Mouse (Mus musculus): ENCODE measurements at regions not wholly inside any gene's neighbourhood (a gene's known extent, or its start where the extent isn't known, plus 50 kb on each side); places are given as distances from the start of the nearest gene placed in this dataset.

- no peaks in the 10 kb centered on the region for H3K9me3 ChIP-seq (replicated peaks; ENCODE audit: control insufficient read depth, low read length)
- H3K36me3 ChIP-seq (ENCODE audit: control insufficient read depth, insufficient read depth), result no peaks in the 10 kb centered on the region
- H3K9ac ChIP-seq (ENCODE audit: low read depth, low read length), result no peak overlapping the region
- no peaks in the 10 kb centered on the region for H3K27me3 ChIP-seq (ENCODE audit: control insufficient read depth, insufficient read depth, low read depth, low read length)
- WGBS (ENCODE audit: insufficient replicate concordance), result 51% methylated on average over 11 of the region's 11 CpGs
- H3K4me1 ChIP-seq (ENCODE audit: control insufficient read depth, low read depth, low read length), result no peaks in the 10 kb centered on the region
- H3K4me3 ChIP-seq (ENCODE audit: low read depth, low read length), result no peak overlapping the region
- no peak overlapping the region for H3K4me2 ChIP-seq (ENCODE audit: low read depth, low read length)
- no peak overlapping the region for H3K27ac ChIP-seq (ENCODE audit: low read length)
- ATAC-seq (ENCODE audit: low read depth), result no peak
These were observed 412.8 kb downstream of the Ptpru start for GRCm38 (mm10) chr4:131425311-131425710.

DNA sequence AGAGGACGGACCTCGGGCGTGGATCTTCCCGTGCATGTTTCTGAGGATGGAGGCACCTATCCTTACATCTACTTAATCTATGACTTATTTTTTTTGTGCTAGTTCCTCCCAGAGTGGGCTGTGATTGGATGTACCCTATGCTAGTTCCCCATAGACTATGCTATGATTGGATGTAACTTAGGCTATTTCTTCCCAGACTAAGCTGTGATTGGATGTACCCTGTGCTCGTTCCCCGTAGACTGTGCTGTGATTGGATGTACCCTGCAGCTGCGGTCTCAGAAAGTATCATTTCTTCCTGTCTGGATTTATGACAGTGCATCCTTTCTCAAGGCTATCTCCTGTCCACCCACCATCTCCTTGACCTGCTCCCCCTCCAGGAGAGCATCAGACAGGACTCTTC lies 410.2 kb downstream of the Ptpru start:
- H3K27ac ChIP-seq (ENCODE audit: low read length), result no peak overlapping the region
- H3K36me3 ChIP-seq (ENCODE audit: control insufficient read depth, insufficient read depth), result no peaks in the 10 kb centered on the region
- H3K4me1 ChIP-seq (ENCODE audit: control insufficient read depth, low read depth, low read length), result no peaks in the 10 kb centered on the region
- H3K9ac ChIP-seq (ENCODE audit: low read depth, low read length), result no peak overlapping the region
- ATAC-seq (ENCODE audit: low read depth), result no peak
- no peak overlapping the region for H3K4me2 ChIP-seq (ENCODE audit: low read depth, low read length)
- 77% methylated on average over 7 of the region's 7 CpGs for WGBS (ENCODE audit: insufficient replicate concordance)
- H3K9me3 ChIP-seq (replicated peaks; ENCODE audit: control insufficient read depth, low read length), result no peaks in the 10 kb centered on the region
- no peaks in the 10 kb centered on the region for H3K27me3 ChIP-seq (ENCODE audit: control insufficient read depth, insufficient read depth, low read depth, low read length)
- H3K4me3 ChIP-seq (ENCODE audit: low read depth, low read length), result no peak overlapping the region

DNA sequence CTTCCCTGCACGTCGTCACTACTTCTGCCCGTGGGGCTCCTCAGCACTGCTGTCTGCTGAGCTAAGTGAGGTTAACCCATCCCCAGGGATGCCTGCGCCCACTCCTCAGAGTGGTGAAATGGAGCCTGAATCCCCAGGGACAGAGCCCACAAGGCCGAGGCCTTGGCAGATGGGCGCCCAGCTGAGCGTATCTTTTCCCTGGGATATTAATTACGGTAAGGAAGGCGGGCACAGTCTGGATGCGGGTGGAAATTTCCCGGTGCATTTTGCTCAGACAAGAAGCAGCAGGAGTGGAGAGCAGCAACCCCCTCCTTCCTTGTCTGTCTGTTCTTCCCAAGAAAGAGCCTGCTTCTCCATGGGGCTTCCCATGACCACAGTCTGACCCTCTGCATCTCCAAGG lies 408.7 kb downstream of the Ptpru start:
- no peak for ATAC-seq (ENCODE audit: low read depth)
- no peak overlapping the region for H3K27ac ChIP-seq (ENCODE audit: low read length)
- H3K9ac ChIP-seq (ENCODE audit: low read depth, low read length), result no peak overlapping the region
- no peaks in the 10 kb centered on the region for H3K36me3 ChIP-seq (ENCODE audit: control insufficient read depth, insufficient read depth)
- H3K4me1 ChIP-seq (ENCODE audit: control insufficient read depth, low read depth, low read length), result no peaks in the 10 kb centered on the region
- WGBS (ENCODE audit: insufficient replicate concordance), result 72% methylated on average over 11 of the region's 11 CpGs
- no peaks in the 10 kb centered on the region for H3K9me3 ChIP-seq (replicated peaks; ENCODE audit: control insufficient read depth, low read length)
- H3K4me2 ChIP-seq (ENCODE audit: low read depth, low read length), result no peak overlapping the region
- no peaks in the 10 kb centered on the region for H3K27me3 ChIP-seq (ENCODE audit: control insufficient read depth, insufficient read depth, low read depth, low read length)
- no peak overlapping the region for H3K4me3 ChIP-seq (ENCODE audit: low read depth, low read length)

- Histone ChIP-seq H3K4me3 (ENCODE audit: low read depth, low read length) (no peak overlapping the region), H3K27me3 (ENCODE audit: control insufficient read depth, insufficient read depth, low read depth, low read length) (no peaks in the 10 kb centered on the region), H3K36me3 (ENCODE audit: control insufficient read depth, insufficient read depth) (no peaks in the 10 kb centered on the region), H3K9ac (ENCODE audit: low read depth, low read length) (no peak overlapping the region), H3K27ac (ENCODE audit: low read length) (no peak overlapping the region), H3K9me3 (replicated peaks; ENCODE audit: control insufficient read depth, low read length) (no peaks in the 10 kb centered on the region), H3K4me2 (ENCODE audit: low read depth, low read length) (no peak overlapping the region), H3K4me1 (ENCODE audit: control insufficient read depth, low read depth, low read length) (no peaks in the 10 kb centered on the region)
- no peak for ATAC-seq (ENCODE audit: low read depth)
- WGBS (ENCODE audit: insufficient replicate concordance), result 42% methylated on average over 1 of the region's 1 CpGs
These were observed 407.7 kb downstream of the Ptpru start for GRCm38 (mm10) chr4:131430420-131430819.

DNA sequence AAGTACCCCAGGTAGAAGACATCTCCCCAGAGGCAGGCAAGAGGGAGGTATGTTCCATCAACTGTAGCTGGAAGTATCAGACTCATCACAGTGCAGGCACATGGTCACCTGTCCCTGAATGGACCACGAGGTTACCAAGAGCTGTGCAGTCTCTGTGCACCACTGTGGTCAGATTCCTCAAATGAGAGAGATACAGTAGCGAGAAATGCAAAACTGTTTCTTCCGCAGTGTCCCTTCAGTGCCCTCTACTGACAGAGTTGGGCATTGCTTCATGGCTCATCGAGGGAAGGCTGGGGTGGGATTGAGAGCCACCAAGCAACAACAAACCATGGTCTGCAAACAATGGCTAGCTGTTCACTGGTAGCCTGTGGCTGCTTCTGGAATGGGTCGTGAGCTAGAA lies 406.9 kb downstream of the Ptpru start:
- Histone ChIP-seq H3K9ac (ENCODE audit: low read depth, low read length) (no peak overlapping the region), H3K4me3 (ENCODE audit: low read depth, low read length) (no peak overlapping the region), H3K4me1 (ENCODE audit: control insufficient read depth, low read depth, low read length) (no peaks in the 10 kb centered on the region), H3K27ac (ENCODE audit: low read length) (no peak overlapping the region), H3K9me3 (replicated peaks; ENCODE audit: control insufficient read depth, low read length) (no peaks in the 10 kb centered on the region), H3K27me3 (ENCODE audit: control insufficient read depth, insufficient read depth, low read depth, low read length) (no peaks in the 10 kb centered on the region), H3K4me2 (ENCODE audit: low read depth, low read length) (no peak overlapping the region), H3K36me3 (ENCODE audit: control insufficient read depth, insufficient read depth) (no peaks in the 10 kb centered on the region)
- 6% methylated on average over 5 of the region's 5 CpGs for WGBS (ENCODE audit: insufficient replicate concordance)
- no peak for ATAC-seq (ENCODE audit: low read depth)

DNA sequence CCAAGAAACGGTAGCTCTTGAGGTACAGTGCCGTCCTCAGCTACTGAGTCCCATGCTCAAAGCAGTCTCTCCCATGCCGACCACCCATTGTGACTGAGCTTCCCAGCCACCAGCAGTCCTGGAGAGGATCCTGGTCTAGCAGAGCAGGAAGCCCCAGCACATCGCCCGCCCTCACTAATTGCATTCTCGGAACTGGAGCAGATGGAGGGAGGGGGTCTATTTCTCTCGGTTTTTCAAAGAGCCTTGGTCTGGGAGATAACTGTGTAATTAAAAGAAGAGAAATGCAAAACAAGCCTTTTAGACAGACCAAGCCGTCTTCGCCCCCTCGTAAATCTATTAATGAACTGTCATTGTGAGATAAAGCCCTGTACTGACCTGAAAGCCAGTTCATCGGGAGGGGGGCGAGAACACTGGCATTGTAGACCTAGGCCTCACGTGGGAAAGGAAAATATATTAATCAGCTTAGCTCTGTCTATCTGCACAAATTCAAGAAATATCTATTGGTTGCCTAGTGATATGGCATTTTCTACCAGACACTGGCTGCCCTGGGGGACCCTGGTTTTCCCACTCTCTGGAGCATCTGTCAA lies 405.4 kb downstream of the Ptpru start:
- Histone ChIP-seq H3K4me3 (ENCODE audit: low read depth, low read length) (no peak overlapping the region), H3K36me3 (ENCODE audit: control insufficient read depth, insufficient read depth) (no peaks in the 10 kb centered on the region), H3K27me3 (ENCODE audit: control insufficient read depth, insufficient read depth, low read depth, low read length) (no peaks in the 10 kb centered on the region), H3K9me3 (replicated peaks; ENCODE audit: control insufficient read depth, low read length) (no peaks in the 10 kb centered on the region), H3K27ac (ENCODE audit: low read length) (no peak overlapping the region), H3K9ac (ENCODE audit: low read depth, low read length) (no peak overlapping the region), H3K4me2 (ENCODE audit: low read depth, low read length) (no peak overlapping the region), H3K4me1 (ENCODE audit: control insufficient read depth, low read depth, low read length) (no peaks in the 10 kb centered on the region)
- 54% methylated on average over 13 of the region's 13 CpGs for WGBS (ENCODE audit: insufficient replicate concordance)
- ATAC-seq (ENCODE audit: low read depth), result no peak

GRCm38 (mm10) chr4:131435222-131435621 lies 402.9 kb downstream of the Ptpru start:
- Histone ChIP-seq H3K27me3 (ENCODE audit: control insufficient read depth, insufficient read depth, low read depth, low read length) (no peaks in the 10 kb centered on the region), H3K9ac (ENCODE audit: low read depth, low read length) (no peak overlapping the region), H3K27ac (ENCODE audit: low read length) (no peak overlapping the region), H3K4me2 (ENCODE audit: low read depth, low read length) (no peak overlapping the region), H3K4me1 (ENCODE audit: control insufficient read depth, low read depth, low read length) (no peaks in the 10 kb centered on the region), H3K4me3 (ENCODE audit: low read depth, low read length) (no peak overlapping the region), H3K36me3 (ENCODE audit: control insufficient read depth, insufficient read depth) (no peaks in the 10 kb centered on the region), H3K9me3 (replicated peaks; ENCODE audit: control insufficient read depth, low read length) (no peaks in the 10 kb centered on the region)
- WGBS (ENCODE audit: insufficient replicate concordance), result 74% methylated on average over 12 of the region's 12 CpGs
- no peak for ATAC-seq (ENCODE audit: low read depth)

- Histone ChIP-seq H3K9me3 (replicated peaks; ENCODE audit: control insufficient read depth, low read length) (no peaks in the 10 kb centered on the region), H3K27me3 (ENCODE audit: control insufficient read depth, insufficient read depth, low read depth, low read length) (no peaks in the 10 kb centered on the region), H3K4me1 (ENCODE audit: control insufficient read depth, low read depth, low read length) (no peaks in the 10 kb centered on the region), H3K9ac (ENCODE audit: low read depth, low read length) (no peak overlapping the region), H3K4me2 (ENCODE audit: low read depth, low read length) (no peak overlapping the region), H3K36me3 (ENCODE audit: control insufficient read depth, insufficient read depth) (no peaks in the 10 kb centered on the region), H3K4me3 (ENCODE audit: low read depth, low read length) (no peak overlapping the region), H3K27ac (ENCODE audit: low read length) (no peak overlapping the region)
- ATAC-seq (ENCODE audit: low read depth), result no peak
- WGBS (ENCODE audit: insufficient replicate concordance), result 57% methylated on average over 2 of the region's 2 CpGs
These were observed 399.7 kb downstream of the Ptpru start for GRCm38 (mm10) chr4:131438403-131438802.

- Histone ChIP-seq H3K27me3 (ENCODE audit: control insufficient read depth, insufficient read depth, low read depth, low read length) (no peaks in the 10 kb centered on the region), H3K27ac (ENCODE audit: low read length) (no peak overlapping the region), H3K9me3 (replicated peaks; ENCODE audit: control insufficient read depth, low read length) (no peaks in the 10 kb centered on the region), H3K9ac (ENCODE audit: low read depth, low read length) (no peak overlapping the region), H3K36me3 (ENCODE audit: control insufficient read depth, insufficient read depth) (no peaks in the 10 kb centered on the region), H3K4me2 (ENCODE audit: low read depth, low read length) (no peak overlapping the region), H3K4me3 (ENCODE audit: low read depth, low read length) (no peak overlapping the region), H3K4me1 (ENCODE audit: control insufficient read depth, low read depth, low read length) (no peaks in the 10 kb centered on the region)
- no peak for ATAC-seq (ENCODE audit: low read depth)
- WGBS (ENCODE audit: insufficient replicate concordance), result 5% methylated on average over 2 of the region's 2 CpGs
These were observed 399.2 kb downstream of the Ptpru start for GRCm38 (mm10) chr4:131438883-131439282.

Data from liver, embryonic 16.5 days (tissue).